Mouse (Mus musculus): ENCODE measurements around the gene Lrrc28.

DNA sequence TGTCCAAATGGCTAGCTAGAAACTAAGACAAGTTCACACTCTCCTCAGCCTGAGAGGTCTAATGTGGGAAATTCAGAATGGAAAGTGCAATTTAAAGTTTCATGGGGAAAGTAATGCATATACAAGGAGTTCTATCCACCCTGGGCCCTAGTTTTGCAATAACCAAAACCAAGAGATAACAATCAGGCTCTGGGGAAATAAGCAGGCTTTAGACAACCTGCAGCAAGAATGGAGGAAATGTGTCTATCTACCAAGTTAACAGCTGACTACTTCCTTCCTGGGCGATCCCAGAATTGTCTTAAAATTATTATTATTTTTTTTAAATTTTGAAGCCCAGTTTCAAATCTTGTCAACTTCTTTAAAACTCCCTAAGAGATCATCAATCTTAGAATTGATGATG lies 48.7 kb downstream of the Lrrc28 start:
- no peak for TF ChIP-seq CTCF (IDR thresholded peaks at IDR 0.05; ENCODE audit: borderline replicate concordance, insufficient read depth, low read depth, low read length)
- no peak for TF ChIP-seq POLR2A (IDR thresholded peaks at IDR 0.05; ENCODE audit: borderline replicate concordance, insufficient read depth, low read length)
